Mouse (Mus musculus) layer of hippocampus, adult 2 months (tissue): ENCODE measurements around the gene Rcl1. TPM values are rescaled to one million over a fixed set of nuclear protein-coding genes. Genes with fewer than 3 reads are reported as not detected.

Experiments
- DNase-seq, 2 experiments: peaks; one replicate each; pipeline ENCODE4 v3.0.0; 2022; ENCODE audit warnings: low spot score in 2 of 2
- H3K27ac ChIP-seq: fragments of 200-600 bp; 2 replicates; pipeline ENCODE4 v1.8.1; 2022
- H3K4me3 ChIP-seq: fragments of 200-600 bp; 2 replicates; pipeline ENCODE4 v1.8.1; 2022; ENCODE audit warnings: mild to moderate bottlenecking
- CTCF ChIP-seq: fragments of 200-600 bp; conservative IDR thresholded peaks from 2 replicates; pipeline ENCODE4 v1.8.1; 2022; ENCODE audit warnings: antibody characterized with exemption, mild to moderate bottlenecking, moderate library complexity
- total RNA-seq, 2 experiments: library from RNA; stranded (reverse); gene quantifications; 2 replicates each; pipeline ENCODE4 v1.2.3; 2021

Gene Rcl1
- total RNA-seq, 2 experiments from 2014 or later = 19.3 to 22.0 TPM

DNA sequence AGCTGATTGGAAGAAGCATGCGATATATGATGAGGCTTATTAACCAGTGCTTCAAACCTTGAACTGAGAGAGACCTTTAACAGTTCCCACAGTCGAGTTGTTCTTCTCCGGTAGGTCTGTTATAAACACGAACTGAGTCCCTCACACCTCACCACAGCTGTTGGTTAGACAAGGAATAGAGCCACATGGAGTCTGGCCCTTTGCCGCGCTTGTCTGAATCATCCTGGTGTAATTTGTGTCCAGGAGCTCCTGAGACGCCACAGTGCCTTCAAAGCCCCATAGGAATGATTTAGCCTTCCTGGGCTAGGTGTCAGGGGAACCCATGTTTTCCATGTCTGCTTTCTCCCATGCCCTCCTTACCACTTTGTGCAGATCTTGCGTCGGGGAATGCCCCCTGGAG lies 20.2 kb downstream of the Rcl1 start:
- H3K27ac ChIP-seq = no peak overlapping the region
- no peak for TF ChIP-seq CTCF

GRCm38 (mm10) chr19:29124886-29125585 lies 23.9 kb downstream of the Rcl1 start:
- DNase-seq = no peak
- no peak for TF ChIP-seq CTCF
- H3K4me3 ChIP-seq = no peak overlapping the region
- H3K27ac ChIP-seq = no peak overlapping the region

More for the DNA sequence above, 20.2 kb downstream of the Rcl1 start:
- no peak for DNase-seq
- no peak overlapping the region for H3K4me3 ChIP-seq

DNA sequence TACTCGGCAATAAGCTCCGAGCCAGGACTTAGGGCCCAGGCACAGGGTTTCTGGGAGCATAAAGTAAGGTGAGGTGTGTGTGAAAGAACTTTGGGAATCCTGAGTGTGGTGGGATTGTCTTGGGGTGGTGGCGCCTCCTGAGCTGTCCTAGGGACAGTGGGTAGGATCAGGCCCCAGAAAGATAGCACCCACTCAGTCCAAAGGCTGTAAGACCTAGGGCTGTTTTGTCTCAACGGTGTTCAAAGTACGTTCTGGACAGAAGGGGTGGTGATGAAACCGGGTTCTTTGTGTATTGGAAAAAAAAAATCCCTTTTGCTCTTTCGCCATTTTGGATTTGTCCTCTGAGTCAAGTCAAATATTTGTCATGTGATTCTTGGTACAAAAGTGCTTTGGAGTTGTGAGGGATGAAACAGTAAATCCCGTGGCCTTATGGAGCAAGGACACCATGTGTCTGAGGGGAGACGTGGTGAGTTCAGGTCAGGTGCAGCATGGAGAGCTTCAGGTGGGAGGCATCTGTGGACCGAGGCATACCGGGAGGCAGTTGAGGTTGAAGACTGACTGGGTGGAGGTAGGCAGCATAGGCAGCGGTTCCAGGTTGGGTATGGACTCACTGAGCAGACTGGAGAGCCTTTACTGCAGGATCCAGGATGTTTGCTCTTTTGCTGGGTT lies 25.3 kb downstream of the Rcl1 start:
- Histone ChIP-seq H3K27ac (no peak overlapping the region), H3K4me3 (no peak overlapping the region)
- DNase-seq = no peak
- no peak for TF ChIP-seq CTCF

GRCm38 (mm10) chr19:29127331-29127730 lies 26.2 kb downstream of the Rcl1 start:
- no peak overlapping the region for H3K27ac ChIP-seq
- no peak for TF ChIP-seq CTCF
- H3K4me3 ChIP-seq = no peak overlapping the region
- DNase-seq = no peak

GRCm38 (mm10) chr19:29128217-29128616 lies 27.0 kb downstream of the Rcl1 start:
- TF ChIP-seq CTCF = no peak
- Histone ChIP-seq H3K4me3 (no peak overlapping the region), H3K27ac (no peak overlapping the region)
- no peak for DNase-seq

GRCm38 (mm10) chr19:29129551-29129950 lies 28.4 kb downstream of the Rcl1 start:
- no peak for TF ChIP-seq CTCF
- Histone ChIP-seq H3K4me3 (no peak overlapping the region), H3K27ac (no peak overlapping the region)
- no peak for DNase-seq

GRCm38 (mm10) chr19:29131171-29131570 lies 30.0 kb downstream of the Rcl1 start:
- no peak overlapping the region for H3K4me3 ChIP-seq
- no peak for DNase-seq
- no peak overlapping the region for H3K27ac ChIP-seq
- TF ChIP-seq CTCF = no peak

GRCm38 (mm10) chr19:29134293-29134692 lies 33.1 kb downstream of the Rcl1 start:
- Histone ChIP-seq H3K4me3 (no peak overlapping the region), H3K27ac (no peak overlapping the region)
- DNase-seq = no peak
- TF ChIP-seq CTCF = no peak

- Histone ChIP-seq H3K4me3 (no peak overlapping the region), H3K27ac (no peak overlapping the region)
- no peak for TF ChIP-seq CTCF
- DNase-seq = no peak
Measured at GRCm38 (mm10) chr19:29135172-29135736, 34.1 kb downstream of the Rcl1 start.

DNA sequence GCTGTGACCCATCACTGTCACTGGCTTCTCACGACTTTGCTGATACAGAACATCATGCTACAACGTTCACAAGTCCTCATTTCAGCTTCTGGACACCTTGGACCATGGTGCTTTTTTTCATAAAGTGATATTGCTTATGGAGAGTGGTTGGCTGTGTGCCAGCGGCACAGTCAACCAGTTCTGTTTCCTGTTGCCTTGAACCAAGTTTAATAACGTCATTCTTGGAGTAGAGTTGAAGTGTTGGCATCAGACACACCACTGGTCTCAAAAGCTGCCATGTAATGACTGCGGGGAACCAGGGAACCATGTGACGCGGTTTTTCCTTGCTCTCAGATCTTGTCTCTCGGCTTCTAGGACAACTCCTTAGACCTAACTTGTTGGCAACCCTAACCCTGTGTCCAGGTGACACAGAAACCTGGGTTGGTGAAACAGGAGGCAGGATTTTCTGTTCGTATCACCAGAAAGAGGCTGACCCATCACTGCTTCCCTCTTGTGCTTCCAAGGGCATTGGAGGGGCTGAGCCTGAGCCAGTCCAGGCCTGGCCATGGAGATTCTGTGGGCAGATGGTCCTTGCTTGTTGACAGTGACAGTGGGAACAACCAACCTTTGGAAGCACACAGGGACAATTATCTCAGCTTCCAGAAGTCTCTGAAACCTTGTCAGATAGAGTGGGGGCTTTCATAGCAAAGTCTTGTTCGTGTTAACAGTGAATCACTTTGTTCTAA lies 37.5 kb downstream of the Rcl1 start:
- H3K4me3 ChIP-seq = no peak overlapping the region
- no peak for TF ChIP-seq CTCF
- H3K27ac ChIP-seq = no peak overlapping the region
- DNase-seq = no peak

DNA sequence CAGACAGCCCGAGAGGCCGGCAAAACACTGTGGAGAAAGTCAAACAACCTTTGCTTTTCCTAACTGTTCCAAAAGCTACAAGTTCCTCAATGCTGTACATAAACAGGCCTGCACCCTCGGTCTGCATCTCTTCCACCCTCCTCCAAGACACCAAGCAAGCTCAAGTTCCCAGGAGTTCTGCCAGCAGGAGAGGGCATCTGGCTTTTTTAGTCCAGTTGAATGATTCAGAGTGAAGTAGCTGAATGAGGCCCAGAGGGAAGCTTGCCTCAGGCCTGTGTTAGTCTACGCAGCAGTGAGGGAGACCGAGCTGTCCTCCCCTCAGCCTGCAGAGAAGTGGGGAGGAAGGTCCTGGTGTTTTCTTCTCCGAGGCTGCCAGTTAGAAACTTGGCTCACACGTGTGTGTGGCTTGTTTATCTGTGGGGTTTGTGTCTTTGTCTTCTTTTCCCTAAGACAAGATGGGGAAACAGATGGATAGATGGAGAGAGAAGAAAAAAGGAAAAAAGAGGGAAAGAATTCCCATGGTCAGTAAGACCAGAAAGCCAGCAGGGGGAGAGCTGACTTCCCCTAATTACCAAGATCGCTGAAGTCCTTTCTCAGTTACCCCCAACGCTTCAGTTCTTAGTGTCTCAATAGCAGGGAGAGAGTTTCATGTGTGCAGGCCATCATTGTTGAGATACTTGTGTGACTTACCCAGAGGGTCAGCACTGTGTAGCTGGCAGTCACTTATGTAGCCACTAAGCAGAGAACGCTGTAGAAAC lies 38.7 kb downstream of the Rcl1 start:
- Histone ChIP-seq H3K27ac (0 out of 2 replicates have a peak overlapping the region, but pooled peaks have one; percentile 1), H3K4me3 (no peak overlapping the region)
- peak; percentile 65 for TF ChIP-seq CTCF
- DNase-seq = no peak

DNA sequence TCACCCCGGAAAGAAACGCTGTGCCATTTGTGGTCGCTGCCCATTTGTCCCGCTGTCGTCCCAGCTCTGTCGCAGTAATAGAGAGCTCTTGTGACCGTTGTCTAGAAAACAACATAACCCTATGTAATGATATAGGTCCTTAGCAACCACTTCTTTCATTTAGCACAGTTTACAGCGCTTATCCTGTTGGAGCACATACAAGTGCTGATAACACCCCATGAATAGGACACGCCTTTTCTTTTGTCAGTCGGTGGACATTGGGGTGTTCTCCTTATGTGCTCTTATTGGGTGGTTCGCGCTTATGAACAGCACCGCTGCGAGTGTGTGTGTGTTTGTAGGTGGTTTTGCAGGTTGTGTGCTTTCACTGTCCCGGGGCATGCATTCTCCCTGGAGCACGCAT lies 39.8 kb downstream of the Rcl1 start:
- TF ChIP-seq CTCF = no peak
- DNase-seq = no peak
- Histone ChIP-seq H3K27ac (no peak overlapping the region), H3K4me3 (no peak overlapping the region)
